Mouse (Mus musculus): ENCODE results near the gene Tenm2. TPM values are rescaled to one million over a fixed set of nuclear protein-coding genes. Genes with fewer than 3 reads are reported as not detected.

Gene Tenm2
- total and polyA plus RNA-seq, 3 experiments: not detected

DNA sequence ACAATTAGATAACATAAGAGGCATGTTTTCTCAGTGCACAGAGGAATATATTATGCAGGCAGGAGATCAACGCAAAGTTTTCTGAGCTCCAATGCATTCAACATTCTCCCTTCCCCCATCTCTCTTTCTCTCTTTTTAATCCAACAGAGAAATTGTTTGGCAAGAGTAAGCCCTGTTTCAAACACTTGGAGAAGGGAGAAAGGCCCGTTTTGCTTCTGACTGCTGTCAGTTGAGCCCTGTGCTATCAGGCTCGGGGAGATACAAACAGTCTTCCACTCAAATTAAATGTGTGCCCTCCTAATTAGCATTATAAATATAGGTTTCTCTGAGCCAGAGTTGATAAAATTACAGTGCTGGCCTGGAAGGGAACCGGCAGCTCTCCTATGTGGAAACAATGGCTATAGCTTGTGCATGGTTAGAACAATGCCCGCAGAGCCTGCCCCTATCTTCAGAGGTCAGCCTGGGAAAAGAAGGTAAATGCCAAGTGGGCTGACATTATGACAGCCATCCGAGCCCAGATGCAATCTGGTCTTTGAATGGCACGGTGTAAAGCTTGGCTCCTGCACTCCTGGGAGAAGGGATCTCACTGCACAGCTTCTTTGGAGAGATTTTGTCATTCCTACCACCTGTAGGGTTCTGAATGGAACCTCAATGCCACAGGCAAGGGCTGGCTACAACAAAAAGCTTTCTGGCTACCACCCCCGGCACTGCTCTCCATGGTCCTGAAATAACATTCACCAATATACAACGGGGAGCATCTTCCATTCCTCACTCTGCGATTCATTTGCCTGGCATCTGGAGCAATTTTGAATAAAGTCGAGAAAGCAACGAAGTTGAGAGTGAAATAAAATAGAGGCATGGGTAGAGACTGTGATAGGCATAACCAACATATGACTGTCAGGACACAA is 839.7 kb downstream of the Tenm2 start:
- dilution Hi-C loops (cut with MboI; ENCODE audit: extremely low pct_ligation_motif_present, extremely low pct_unique_long_range_greater_than_20kb, low sequenced_read_pairs): no loop called here
- DNase-seq (ENCODE audit: extremely low read depth): no peak

DNA sequence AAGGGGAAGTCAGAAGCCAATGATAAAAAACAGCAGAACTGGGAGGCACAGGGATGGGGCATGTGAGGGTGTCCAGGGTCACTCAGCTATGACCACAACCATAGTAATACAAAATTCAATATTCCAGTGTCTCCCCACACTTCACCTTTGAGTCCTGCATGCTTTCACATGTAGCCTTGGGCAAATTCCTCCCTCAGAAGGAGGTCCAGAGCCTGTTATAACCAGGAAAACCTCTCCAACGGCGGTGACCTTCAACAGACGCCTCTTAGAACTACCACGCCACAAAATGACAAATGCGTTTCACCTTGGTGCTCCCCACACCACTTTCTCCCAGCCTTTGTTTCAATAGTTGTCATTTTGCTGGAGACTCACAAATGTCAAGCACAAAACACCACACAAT is 851.1 kb downstream of the Tenm2 start:
- in situ Hi-C loops (cut with MboI; ENCODE audit: low pct_ligation_motif_present, low pct_unique_long_range_greater_than_20kb, low sequenced_read_pairs): no loop called here
- H3K9ac ChIP-seq (ENCODE audit: insufficient read depth, low read depth): no peak overlapping the region
- dilution Hi-C loops (cut with MboI; ENCODE audit: extremely low pct_ligation_motif_present, extremely low pct_unique_long_range_greater_than_20kb, low sequenced_read_pairs): no loop called here

More for the DNA sequence above, 839.7 kb downstream of the Tenm2 start:
- H3K9me3 ChIP-seq (replicated peaks; ENCODE audit: low read length): peaks cover 71% of the 10 kb centered on the region
- H3K4me1 ChIP-seq (ENCODE audit: control insufficient read depth in 1 of 2, insufficient read depth in 2 of 2): no peaks in the 10 kb centered on the region
- no peaks in the 10 kb centered on the region for H3K79me2 ChIP-seq (replicated peaks; ENCODE audit: control insufficient read depth, extremely low read depth, insufficient read depth, poor library complexity, severe bottlenecking)
- no peak overlapping the region for H3K4me3 ChIP-seq (replicated peaks in 1 of 3; ENCODE audit: low read depth in 2 of 3, low read length in 2 of 3, poor library complexity in 1 of 3)
- TF ChIP-seq CHD1 (IDR thresholded peaks at IDR 0.05; ENCODE audit: low read depth, low read length) (no peak), SIN3A (IDR thresholded peaks at IDR 0.05; ENCODE audit: low read length) (no peak), ELF1 (IDR thresholded peaks at IDR 0.05; ENCODE audit: low read depth, low read length) (no peak), E2F4 (IDR thresholded peaks at IDR 0.05; ENCODE audit: insufficient replicate concordance, low read depth, low read length) (no peak), UBTF (IDR thresholded peaks at IDR 0.05; ENCODE audit: low read depth, low read length) (no peak)
- no peak overlapping the region for H3K9ac ChIP-seq (ENCODE audit: insufficient read depth, low read depth)
- no peak overlapping the region for H3K4me2 ChIP-seq (ENCODE audit: insufficient read depth, low read depth, poor library complexity, severe bottlenecking)
- no peaks in the 10 kb centered on the region for H3K36me3 ChIP-seq (replicated peaks in 1 of 2; ENCODE audit: control insufficient read depth in 1 of 2, insufficient read depth in 1 of 2, low read length in 1 of 2)
- H3K27me3 ChIP-seq (replicated peaks): no peaks in the 10 kb centered on the region
- no peak overlapping the region for H3K27ac ChIP-seq (ENCODE audit: insufficient read depth, low read depth)
- in situ Hi-C loops (cut with MboI; ENCODE audit: low pct_ligation_motif_present, low pct_unique_long_range_greater_than_20kb, low sequenced_read_pairs): no loop called here

More for the DNA sequence above, 851.1 kb downstream of the Tenm2 start:
- Histone ChIP-seq H3K4me1 (ENCODE audit: control insufficient read depth in 1 of 2, insufficient read depth in 2 of 2) (no peaks in the 10 kb centered on the region), H3K4me3 (replicated peaks in 1 of 3; ENCODE audit: low read depth in 2 of 3, low read length in 2 of 3, poor library complexity in 1 of 3) (no peak overlapping the region), H3K36me3 (replicated peaks in 1 of 2; ENCODE audit: control insufficient read depth in 1 of 2, insufficient read depth in 1 of 2, low read length in 1 of 2) (no peaks in the 10 kb centered on the region), H3K4me2 (ENCODE audit: insufficient read depth, low read depth, poor library complexity, severe bottlenecking) (no peak overlapping the region), H3K79me2 (replicated peaks; ENCODE audit: control insufficient read depth, extremely low read depth, insufficient read depth, poor library complexity, severe bottlenecking) (no peaks in the 10 kb centered on the region), H3K9me3 (replicated peaks; ENCODE audit: low read length) (peaks cover 83% of the 10 kb centered on the region), H3K27ac (ENCODE audit: insufficient read depth, low read depth) (no peak overlapping the region), H3K27me3 (replicated peaks) (no peaks in the 10 kb centered on the region)
- TF ChIP-seq BHLHE40 (IDR thresholded peaks at IDR 0.05; ENCODE audit: low read depth, low read length): no peak
- no peak for TF ChIP-seq KAT2A (IDR thresholded peaks at IDR 0.05; ENCODE audit: insufficient replicate concordance, low read length)
- no peak for TF ChIP-seq ZNF384 (IDR thresholded peaks at IDR 0.05; ENCODE audit: low read depth, low read length)
- no peak for TF ChIP-seq ZMIZ1 (IDR thresholded peaks at IDR 0.05; ENCODE audit: low read depth, low read length)
- no peak for TF ChIP-seq UBTF (IDR thresholded peaks at IDR 0.05; ENCODE audit: low read depth, low read length)
- TF ChIP-seq EP300 (IDR thresholded peaks at IDR 0.05; ENCODE audit: low read length): no peak
- no peak for TF ChIP-seq TBP (conservative IDR thresholded peaks at IDR 0.05; ENCODE audit: low read depth, low read length)
- TF ChIP-seq CHD2 (IDR thresholded peaks at IDR 0.05; ENCODE audit: low read length): no peak
- TF ChIP-seq ETS1 (conservative IDR thresholded peaks at IDR 0.05; ENCODE audit: low read depth, low read length): no peak
- no peak for TF ChIP-seq PAX5 (IDR thresholded peaks at IDR 0.05; ENCODE audit: low read length)
- no peak for TF ChIP-seq MXI1 (IDR thresholded peaks at IDR 0.05; ENCODE audit: low read depth, low read length)
- no peak for TF ChIP-seq HCFC1 (IDR thresholded peaks at IDR 0.05; ENCODE audit: low read depth, low read length)
- TF ChIP-seq CTCF (conservative IDR thresholded peaks at IDR 0.05 in 1 of 2, IDR thresholded peaks at IDR 0.05 in 1 of 2; ENCODE audit: low read depth in 2 of 2, low read length in 2 of 2): no peak
- no peak for TF ChIP-seq MAZ (IDR thresholded peaks at IDR 0.05; ENCODE audit: low read depth, low read length)
- no peak for TF ChIP-seq JUND (conservative IDR thresholded peaks at IDR 0.05; ENCODE audit: low read depth, low read length)
- TF ChIP-seq TCF12 (IDR thresholded peaks at IDR 0.05; ENCODE audit: low read depth, low read length): no peak
- no peak for TF ChIP-seq POLR2AphosphoS2 (IDR thresholded peaks at IDR 0.05; ENCODE audit: low read depth, low read length)
- no peak for TF ChIP-seq IRF4 (IDR thresholded peaks at IDR 0.05; ENCODE audit: low read depth, low read length)
- no peak for DNase-seq (ENCODE audit: extremely low read depth)
